Mouse (Mus musculus) heart, adult 18-20 months (tissue): ENCODE measurements around the gene Fhl1. TPM values are rescaled to one million over a fixed set of nuclear protein-coding genes. Genes with fewer than 3 reads are reported as not detected.

Experiments
- DNase-seq, 2 experiments: peaks; one replicate each; pipeline ENCODE4 v3.0.0; 2021 to 2022; ENCODE audit warnings: mixed read lengths in 1 of 2
- total RNA-seq, 2 experiments: library from RNA; stranded (reverse); gene quantifications; 2 replicates each; pipeline ENCODE4 v1.2.3; 2021

Fhl1 gene
- total RNA-seq, 2 experiments from 2014 or later: 118 to 138 TPM

DNA sequence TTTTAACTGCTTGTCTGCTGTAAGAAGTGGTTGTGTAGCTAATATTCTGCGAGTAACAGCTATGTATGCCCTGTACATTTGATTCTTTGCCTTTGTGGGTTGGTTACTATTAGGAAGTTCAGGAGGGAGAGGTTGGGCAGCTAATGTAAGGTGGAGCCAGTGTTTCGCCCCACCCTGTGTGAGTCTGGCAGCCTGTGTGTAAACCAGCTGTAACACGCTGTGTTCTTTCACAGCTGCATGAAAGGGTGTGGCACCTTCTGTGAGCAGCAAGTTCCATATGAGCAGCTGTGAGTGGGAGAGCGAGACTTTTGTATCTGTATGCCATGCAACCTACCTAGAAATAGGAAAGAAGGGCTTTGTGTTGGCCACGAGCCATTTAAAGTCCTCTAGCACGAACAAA lies 20.6 kb downstream of the Fhl1 start:
- DNase-seq: peak in 1 of 2 experiments; percentile 44

DNA sequence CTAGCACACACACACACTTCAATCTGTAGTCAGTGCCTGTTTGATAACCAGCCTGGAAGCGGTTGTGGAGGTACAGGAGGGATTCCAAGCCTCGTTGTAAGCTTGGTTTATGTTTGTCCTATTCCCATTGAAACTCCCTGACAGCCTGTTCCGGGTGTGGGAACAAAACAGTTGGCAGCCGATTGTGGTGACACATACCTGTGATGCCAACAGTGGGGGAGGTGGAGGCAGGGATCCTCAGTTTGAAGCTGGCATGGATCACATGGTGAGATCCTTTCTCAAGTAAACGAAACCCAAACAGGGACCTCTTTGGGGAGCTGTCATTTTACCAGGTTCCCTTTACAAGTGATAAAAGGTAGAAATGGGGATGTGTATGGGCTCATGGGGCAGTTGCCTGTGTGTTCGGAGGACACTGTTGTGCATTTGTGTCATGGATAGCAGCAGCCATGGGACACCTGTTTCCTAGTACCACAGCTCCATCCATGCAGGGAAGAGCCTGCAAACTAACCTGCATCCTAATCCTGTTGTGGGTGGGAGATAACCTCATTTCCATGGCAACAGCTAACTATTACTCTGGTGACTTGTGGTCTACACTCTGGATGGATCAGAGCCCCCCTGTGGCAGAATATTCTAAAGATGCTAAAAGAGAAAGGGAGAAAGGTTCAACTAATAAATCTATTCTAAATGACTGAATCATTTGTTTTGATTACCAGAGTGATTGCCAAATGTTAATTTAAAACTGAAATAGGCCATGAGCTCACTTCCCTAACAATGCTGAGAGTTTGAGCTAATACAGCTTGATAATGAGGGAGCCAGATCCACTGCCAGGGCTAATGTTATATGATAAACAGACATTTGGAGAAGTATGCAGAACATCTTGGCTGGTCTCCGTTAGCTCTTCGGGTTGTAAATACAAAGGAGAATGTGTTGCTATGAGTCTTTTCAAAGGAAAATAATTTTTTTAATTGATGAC lies 22.0 kb downstream of the Fhl1 start:
- no peak for DNase-seq

DNA sequence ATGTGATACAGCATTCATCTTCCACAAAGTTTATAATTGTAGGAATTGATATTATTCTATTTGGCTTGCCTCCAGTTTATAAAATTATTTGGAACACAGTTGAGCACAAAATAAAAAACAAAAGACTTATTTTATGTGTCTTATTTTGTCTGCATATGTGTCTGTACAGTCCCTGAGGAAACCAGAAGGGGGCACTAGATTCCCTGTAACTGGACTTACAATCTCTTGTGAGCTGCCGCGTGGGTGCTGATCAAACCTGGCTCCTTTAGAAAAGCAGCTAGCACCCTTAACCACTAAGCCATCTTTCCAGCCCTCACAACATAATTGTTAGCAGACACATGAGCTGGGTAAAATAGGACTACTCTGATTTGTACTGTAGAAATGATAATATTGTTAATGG lies 24.1 kb downstream of the Fhl1 start:
- DNase-seq: peak; percentile 44 to 71

DNA sequence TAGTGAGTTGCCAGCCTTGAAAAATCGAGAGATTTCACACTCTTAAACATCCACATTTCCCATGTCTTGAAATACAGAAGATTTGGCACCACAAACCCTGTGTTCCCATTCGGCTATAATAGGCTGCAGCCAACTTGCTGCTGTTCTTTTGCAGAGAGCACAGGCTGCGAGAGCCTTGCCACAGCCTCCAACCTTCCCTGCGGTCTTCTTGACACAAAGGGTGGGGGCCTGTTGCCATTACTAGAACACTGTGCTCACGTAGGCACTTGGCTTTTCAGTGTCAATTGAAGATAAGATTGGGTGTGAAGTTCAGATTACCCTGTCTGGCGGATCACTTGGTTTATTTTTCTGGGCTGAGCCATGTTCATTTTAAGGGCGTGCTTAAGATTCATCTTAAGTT lies 24.8 kb downstream of the Fhl1 start:
- DNase-seq: peak in 1 of 2 experiments; percentile 40

DNA sequence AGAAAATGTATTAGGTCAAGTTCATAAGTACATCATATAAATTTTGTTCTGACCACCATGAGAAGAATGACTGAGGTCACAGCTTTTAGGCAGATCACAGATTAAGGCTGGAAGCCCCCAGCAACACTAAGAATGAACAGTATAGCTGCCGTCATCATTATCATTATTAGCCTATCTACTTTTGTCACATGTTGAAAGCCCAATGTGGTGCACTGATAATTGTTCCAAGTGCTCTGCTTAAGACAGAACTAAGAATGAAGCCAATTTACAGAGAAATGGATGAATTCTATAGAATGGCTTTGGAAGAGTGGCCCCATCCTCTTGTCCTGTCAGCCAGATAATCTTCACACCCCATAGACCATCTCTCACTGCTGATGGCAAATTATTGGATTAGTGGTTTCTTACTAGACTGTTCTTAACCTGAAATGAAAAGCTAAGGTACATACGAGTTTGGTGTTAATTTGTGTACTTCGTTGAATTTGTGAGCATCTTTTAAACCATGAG lies 28.7 kb downstream of the Fhl1 start:
- no peak for DNase-seq

- DNase-seq: no peak
Measured at GRCm38 (mm10) chrX:56769838-56770237, 38.3 kb downstream of the Fhl1 start.

DNA sequence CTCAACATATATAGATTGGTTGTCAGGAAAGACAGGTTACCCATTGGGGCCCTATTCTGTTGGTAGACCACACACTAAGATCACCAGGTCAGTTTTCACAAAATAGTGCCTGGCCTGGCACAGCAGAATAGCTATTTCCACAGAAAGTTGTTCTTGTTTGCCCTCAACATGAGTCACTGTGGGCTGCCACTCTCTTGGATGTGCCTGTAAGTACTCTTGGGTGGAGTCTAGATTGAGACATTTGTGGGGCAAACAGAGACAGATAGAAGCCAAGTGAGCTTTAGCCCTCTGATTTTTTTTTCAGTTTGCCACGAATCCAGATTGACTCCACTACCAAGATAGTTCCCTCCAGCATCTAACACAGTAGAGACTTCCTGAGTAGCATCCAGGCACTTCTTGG lies 40.2 kb downstream of the Fhl1 start:
- DNase-seq: no peak

- DNase-seq: no peak
Measured at GRCm38 (mm10) chrX:56773329-56773728, 41.7 kb downstream of the Fhl1 start.

DNA sequence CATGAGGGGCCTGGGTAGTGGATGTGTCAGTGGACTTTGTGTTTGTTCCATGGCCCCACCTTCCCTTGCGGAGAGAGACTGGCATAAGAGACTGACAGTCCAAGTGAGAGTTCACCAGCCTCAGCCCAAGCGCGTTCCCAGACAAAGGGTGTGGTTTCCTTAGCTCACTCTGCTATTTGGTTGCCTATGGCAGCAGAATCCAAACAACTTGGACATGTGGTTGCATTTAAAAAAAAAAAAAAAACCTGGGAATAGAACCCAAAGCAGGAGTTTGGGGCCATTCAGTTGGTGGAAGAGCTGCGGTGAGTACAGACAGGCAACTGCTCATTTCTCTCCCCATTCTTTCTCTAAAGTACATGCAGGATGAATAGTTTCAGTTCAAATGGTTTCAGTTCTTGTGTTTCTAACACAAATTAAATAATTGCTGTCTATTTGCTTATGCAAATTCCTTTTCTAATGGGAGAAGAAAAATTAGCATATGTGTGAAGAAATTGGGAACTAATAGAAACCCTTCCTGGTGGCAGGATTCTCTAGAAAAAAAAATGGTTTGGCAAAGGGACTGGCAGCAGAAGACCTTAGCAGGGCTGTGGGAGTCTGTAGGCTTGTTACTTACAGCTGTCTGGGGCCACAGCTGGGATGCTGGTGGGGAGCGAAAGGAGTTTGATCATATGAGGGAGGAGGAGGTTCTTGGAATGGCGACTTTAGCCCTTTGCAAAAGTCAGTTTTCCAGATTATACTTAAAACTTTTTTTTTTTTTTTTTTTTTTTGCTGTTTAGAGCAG lies 54.9 kb downstream of the Fhl1 start:
- peak; percentile 44 to 70 for DNase-seq

GRCm38 (mm10) chrX:56787486-56787885 lies 55.9 kb downstream of the Fhl1 start:
- DNase-seq: no peak

DNA sequence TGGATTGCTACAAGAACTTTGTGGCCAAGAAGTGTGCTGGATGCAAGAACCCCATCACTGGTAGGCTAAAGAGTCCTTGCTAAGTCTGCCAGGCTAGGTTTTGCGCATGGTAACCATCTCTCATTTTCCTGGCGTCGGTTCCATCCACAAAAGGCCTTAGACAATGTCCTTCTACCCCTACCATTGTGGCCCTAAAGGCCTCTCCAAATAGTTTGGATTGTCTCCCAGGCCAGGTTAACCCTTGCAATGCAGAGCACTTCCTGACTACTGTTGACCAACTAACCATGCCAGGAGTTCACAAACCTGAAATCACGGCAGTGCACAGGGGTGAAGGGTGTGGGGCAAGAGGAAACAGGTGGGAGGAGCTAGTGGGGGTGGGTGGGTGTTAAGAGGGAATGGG lies 59.0 kb downstream of the Fhl1 start:
- no peak for DNase-seq

GRCm38 (mm10) chrX:56791268-56791667 lies 59.7 kb downstream of the Fhl1 start:
- DNase-seq: peak; percentile 56 to 73

- DNase-seq: peak; percentile 10 to 27
Measured at GRCm38 (mm10) chrX:56821765-56822603, 90.4 kb downstream of the Fhl1 start, which contains the start of gene Map7d3. Gene Map7d3, minus strand, starts transcription at chrX:56822326.

GRCm38 (mm10) chrX:56827492-56827891 lies 95.9 kb downstream of the Fhl1 start:
- DNase-seq: peak; percentile 3 to 4

DNA sequence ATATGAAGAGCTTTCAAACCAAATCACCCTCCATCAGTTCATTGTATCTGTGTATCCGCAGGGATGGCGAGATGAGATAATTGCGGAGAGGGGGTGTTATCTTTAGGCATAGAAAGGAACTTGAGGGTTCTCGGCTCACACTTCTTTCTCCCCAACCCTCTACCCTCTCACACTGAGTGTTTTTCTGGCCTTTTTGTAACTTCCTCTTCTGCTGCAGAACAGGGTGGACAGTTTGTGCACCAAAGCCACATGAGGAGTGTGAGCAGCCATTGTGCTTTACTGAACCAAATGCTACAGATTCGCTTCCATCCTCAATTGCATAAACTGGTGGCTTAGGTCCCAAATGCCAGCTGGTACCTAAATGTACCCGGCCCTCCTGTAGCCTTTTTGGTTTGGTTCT lies 104.3 kb downstream of the Fhl1 start:
- no peak for DNase-seq

DNA sequence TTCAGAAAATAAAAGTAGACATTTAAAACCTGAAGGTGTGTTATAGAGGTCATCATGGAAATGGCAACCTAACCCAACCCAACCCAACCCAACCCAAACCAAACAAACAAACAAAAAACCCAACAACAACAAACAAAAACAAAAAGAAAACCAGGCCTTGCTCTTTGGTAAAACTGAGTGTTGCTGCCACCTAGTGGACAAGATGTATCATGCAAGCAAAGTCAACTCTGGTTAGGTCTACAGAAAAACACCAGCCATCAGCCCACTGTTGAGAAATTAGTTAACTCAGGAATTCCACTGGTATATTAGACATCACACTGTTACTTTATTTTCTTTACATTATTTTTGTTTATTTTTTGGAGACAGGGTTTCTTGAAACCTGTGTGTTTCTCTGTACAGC lies 107.8 kb downstream of the Fhl1 start:
- DNase-seq: peak; percentile 8 to 57

GRCm38 (mm10) chrX:56841255-56841654 lies 109.7 kb downstream of the Fhl1 start:
- no peak for DNase-seq
